Mouse (Mus musculus): ENCODE results near the gene F2rl1. TPM values are rescaled to one million over a fixed set of nuclear protein-coding genes. Genes with fewer than 3 reads are reported as not detected.
A peak's percentile ranks its signal among the peaks of the same experiment; 100 is the strongest.

F2rl1 gene
- polyA plus RNA-seq, 1 experiment, result 0.44 TPM

DNA sequence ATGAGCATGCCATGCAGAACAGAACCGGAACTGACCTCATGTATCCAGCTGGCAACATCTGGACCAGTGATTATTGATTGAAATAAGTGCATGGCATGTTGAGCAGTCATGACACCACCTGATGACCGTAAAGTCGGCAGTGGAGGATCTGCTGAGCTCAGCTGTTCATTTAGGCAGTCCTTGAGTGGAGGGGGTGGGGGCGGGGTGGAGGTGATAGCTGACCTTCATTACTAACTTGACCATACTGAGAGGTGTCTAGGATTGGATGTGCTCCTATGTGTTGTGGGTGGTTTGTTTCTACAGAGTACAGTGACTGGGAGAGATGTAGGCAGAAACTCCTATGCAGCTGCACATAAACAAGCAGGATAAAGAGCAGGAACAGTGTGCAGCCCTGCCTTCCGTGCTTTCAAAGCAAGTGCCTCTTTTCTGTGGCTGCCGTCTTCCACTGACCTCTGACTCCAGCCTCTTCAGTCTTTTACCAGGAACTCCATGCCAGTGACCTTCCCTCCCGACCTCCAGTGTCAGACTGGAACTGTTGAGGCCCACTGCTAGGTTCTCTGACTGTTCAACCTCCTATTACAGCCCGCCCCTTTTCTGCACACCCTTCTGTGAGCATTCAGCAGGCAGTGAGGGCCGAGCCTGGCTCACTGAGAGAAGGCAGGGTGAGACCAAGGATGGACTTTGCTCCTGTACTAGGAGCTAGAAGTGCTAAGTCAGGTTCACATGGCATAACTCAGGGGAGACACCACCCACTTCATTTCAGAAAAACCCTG lies 6.4 kb upstream of the F2rl1 start:
- DNase-seq (ENCODE audit: low read depth), result no peak
- TF ChIP-seq POLR2A (IDR thresholded peaks at IDR 0.05; ENCODE audit: borderline replicate concordance, extremely low read depth, insufficient read depth, insufficient read length, poor library complexity, severe bottlenecking), result no peak
- no peak for TF ChIP-seq CTCF (IDR thresholded peaks at IDR 0.05; ENCODE audit: borderline replicate concordance, extremely low read depth, insufficient read depth, insufficient read length)

GRCm38 (mm10) chr13:95529246-95529645 lies 4.2 kb upstream of the F2rl1 start:
- no peak for DNase-seq (ENCODE audit: low read depth)
- TF ChIP-seq CTCF (IDR thresholded peaks at IDR 0.05; ENCODE audit: borderline replicate concordance, extremely low read depth, insufficient read depth, insufficient read length) (no peak), POLR2A (IDR thresholded peaks at IDR 0.05; ENCODE audit: borderline replicate concordance, extremely low read depth, insufficient read depth, insufficient read length, poor library complexity, severe bottlenecking) (no peak)

- no peak for TF ChIP-seq CTCF (IDR thresholded peaks at IDR 0.05; ENCODE audit: borderline replicate concordance, extremely low read depth, insufficient read depth, insufficient read length)
- no peak for TF ChIP-seq POLR2A (IDR thresholded peaks at IDR 0.05; ENCODE audit: borderline replicate concordance, extremely low read depth, insufficient read depth, insufficient read length, poor library complexity, severe bottlenecking)
- no peak for DNase-seq (ENCODE audit: low read depth)
Measured at GRCm38 (mm10) chr13:95524424-95524673, 678 bp downstream of the F2rl1 start.

DNA sequence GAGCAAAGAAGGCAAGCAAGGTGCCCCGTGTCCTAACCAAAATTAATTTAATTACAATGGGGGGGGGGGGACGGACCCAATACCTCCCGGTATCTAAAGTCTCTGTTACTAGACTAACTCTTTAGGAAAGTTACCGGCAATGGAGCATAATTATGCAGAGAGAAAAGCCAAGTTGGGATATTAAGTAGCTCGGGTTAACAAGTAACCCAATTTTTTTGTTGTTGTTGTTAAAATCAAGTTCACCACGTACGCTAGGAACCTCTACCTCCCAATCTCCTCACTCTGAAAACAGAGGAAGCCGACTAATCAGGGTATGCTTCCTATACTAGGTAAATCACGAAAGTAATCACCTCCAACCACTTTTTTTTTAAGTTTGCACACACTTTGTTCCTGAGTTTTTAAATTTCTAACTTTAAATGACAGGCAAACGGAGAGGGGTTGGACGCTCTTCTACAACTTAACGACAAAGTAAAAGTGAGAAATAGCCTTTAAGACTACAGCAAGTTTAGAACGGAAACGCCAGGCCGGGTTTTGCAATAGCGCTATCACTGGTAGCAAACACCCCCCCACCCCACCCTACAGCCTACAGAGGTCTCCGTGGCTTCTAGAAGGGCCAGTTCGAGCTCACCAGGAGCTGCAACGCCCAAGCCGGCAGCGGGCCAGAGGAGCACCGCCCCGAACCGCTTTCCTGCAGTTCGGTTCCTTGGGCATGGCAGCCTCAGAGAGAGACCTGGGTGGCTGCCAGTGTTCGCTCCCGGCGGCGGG lies 1.2 kb downstream of the F2rl1 start:
- peak; percentile 40 for DNase-seq (ENCODE audit: low read depth)
- TF ChIP-seq POLR2A (IDR thresholded peaks at IDR 0.05; ENCODE audit: borderline replicate concordance, extremely low read depth, insufficient read depth, insufficient read length, poor library complexity, severe bottlenecking) (no peak), CTCF (IDR thresholded peaks at IDR 0.05; ENCODE audit: borderline replicate concordance, extremely low read depth, insufficient read depth, insufficient read length) (no peak)

GRCm38 (mm10) chr13:95522176-95522575 lies 2.9 kb downstream of the F2rl1 start:
- TF ChIP-seq POLR2A (IDR thresholded peaks at IDR 0.05; ENCODE audit: borderline replicate concordance, extremely low read depth, insufficient read depth, insufficient read length, poor library complexity, severe bottlenecking), result no peak
- DNase-seq (ENCODE audit: low read depth), result no peak

DNA sequence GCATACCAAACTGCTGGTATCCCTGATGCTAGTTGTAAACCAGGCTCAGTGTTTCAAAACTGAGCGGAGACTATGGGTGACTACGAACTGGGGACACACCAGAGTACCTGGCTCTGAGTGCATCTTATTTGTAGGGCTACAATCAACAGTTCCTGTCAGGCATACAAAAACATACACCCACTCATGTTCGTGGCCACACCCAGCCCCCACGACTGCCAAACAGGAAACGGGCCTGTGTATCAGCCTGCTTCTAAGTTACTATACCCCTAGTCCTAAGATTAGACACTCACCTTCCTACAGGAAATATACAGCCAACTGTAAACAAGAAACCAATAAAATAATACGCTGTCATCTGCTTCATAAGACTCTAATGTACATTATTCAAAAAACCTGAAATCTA lies 4.0 kb downstream of the F2rl1 start:
- no peak for DNase-seq (ENCODE audit: low read depth)
- TF ChIP-seq CTCF (IDR thresholded peaks at IDR 0.05; ENCODE audit: borderline replicate concordance, extremely low read depth, insufficient read depth, insufficient read length) (no peak), POLR2A (IDR thresholded peaks at IDR 0.05; ENCODE audit: borderline replicate concordance, extremely low read depth, insufficient read depth, insufficient read length, poor library complexity, severe bottlenecking) (no peak)

GRCm38 (mm10) chr13:95514756-95515155 lies 10.3 kb downstream of the F2rl1 start:
- TF ChIP-seq CTCF (IDR thresholded peaks at IDR 0.05; ENCODE audit: borderline replicate concordance, extremely low read depth, insufficient read depth, insufficient read length), result no peak
- TF ChIP-seq POLR2A (IDR thresholded peaks at IDR 0.05; ENCODE audit: borderline replicate concordance, extremely low read depth, insufficient read depth, insufficient read length, poor library complexity, severe bottlenecking), result no peak
- DNase-seq (ENCODE audit: low read depth), result no peak

DNA sequence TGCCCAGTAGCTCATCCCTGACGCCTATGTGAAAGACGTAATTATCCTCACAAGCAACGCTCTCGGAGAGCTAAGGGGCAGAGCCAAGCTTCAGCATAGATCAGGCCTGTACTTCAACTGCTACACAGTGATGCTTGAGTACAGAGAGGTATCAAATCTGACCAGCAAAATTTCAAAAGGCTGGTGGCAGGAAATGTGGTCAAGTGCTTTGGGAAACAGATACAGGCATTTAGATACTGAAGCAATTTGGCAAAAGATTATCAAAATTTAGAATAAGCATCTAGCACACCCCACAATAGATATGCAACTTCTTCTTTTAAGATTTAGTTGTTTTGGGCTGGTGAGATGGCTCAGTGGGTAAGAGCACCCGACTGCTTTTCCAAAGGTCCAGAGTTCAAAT lies 15.0 kb downstream of the F2rl1 start:
- no peak for DNase-seq (ENCODE audit: low read depth)
- no peak for TF ChIP-seq CTCF (IDR thresholded peaks at IDR 0.05; ENCODE audit: borderline replicate concordance, extremely low read depth, insufficient read depth, insufficient read length)
- TF ChIP-seq POLR2A (IDR thresholded peaks at IDR 0.05; ENCODE audit: borderline replicate concordance, extremely low read depth, insufficient read depth, insufficient read length, poor library complexity, severe bottlenecking), result no peak

GRCm38 (mm10) chr13:95503279-95503917 lies 21.6 kb downstream of the F2rl1 start:
- DNase-seq (ENCODE audit: low read depth), result no peak
- no peak for TF ChIP-seq POLR2A (IDR thresholded peaks at IDR 0.05; ENCODE audit: borderline replicate concordance, extremely low read depth, insufficient read depth, insufficient read length, poor library complexity, severe bottlenecking)
- no peak for TF ChIP-seq CTCF (IDR thresholded peaks at IDR 0.05; ENCODE audit: borderline replicate concordance, extremely low read depth, insufficient read depth, insufficient read length)

- TF ChIP-seq POLR2A (IDR thresholded peaks at IDR 0.05; ENCODE audit: borderline replicate concordance, extremely low read depth, insufficient read depth, insufficient read length, poor library complexity, severe bottlenecking) (no peak), CTCF (IDR thresholded peaks at IDR 0.05; ENCODE audit: borderline replicate concordance, extremely low read depth, insufficient read depth, insufficient read length) (no peak)
- no peak for DNase-seq (ENCODE audit: low read depth)
Measured at GRCm38 (mm10) chr13:95496601-95497000, 28.4 kb downstream of the F2rl1 start.

- DNase-seq (ENCODE audit: low read depth), result no peak
- TF ChIP-seq POLR2A (IDR thresholded peaks at IDR 0.05; ENCODE audit: borderline replicate concordance, extremely low read depth, insufficient read depth, insufficient read length, poor library complexity, severe bottlenecking) (no peak), CTCF (IDR thresholded peaks at IDR 0.05; ENCODE audit: borderline replicate concordance, extremely low read depth, insufficient read depth, insufficient read length) (no peak)
Measured at GRCm38 (mm10) chr13:95494812-95495211, 30.2 kb downstream of the F2rl1 start.

All from brain, embryonic 14.5 days (tissue).